Mouse (Mus musculus) liver, adult 2 months (tissue): ENCODE results near the gene Pgd.

ENCODE experiments used
- CTCF ChIP-seq: fragments of 200-500 bp; IDR thresholded peaks from 2 replicates; pipeline ENCODE4 v1.5.1; 2011; ENCODE audit warnings: low read depth, low read length, control low read depth
- POLR2A ChIP-seq: fragments of 200-500 bp; IDR thresholded peaks from 2 replicates; pipeline ENCODE4 v1.6.1; 2011; ENCODE audit warnings: low read length, control low read depth; ENCODE audit not compliant: insufficient read depth; ENCODE audit errors: extremely low read depth

GRCm38 (mm10) chr4:149179160-149179559, 12.6 kb upstream of the Pgd start:
- TF ChIP-seq CTCF (no peak), POLR2A (no peak)
